Mouse (Mus musculus): ENCODE measurements around the gene Zbtb4.

Zbtb4 gene

DNA sequence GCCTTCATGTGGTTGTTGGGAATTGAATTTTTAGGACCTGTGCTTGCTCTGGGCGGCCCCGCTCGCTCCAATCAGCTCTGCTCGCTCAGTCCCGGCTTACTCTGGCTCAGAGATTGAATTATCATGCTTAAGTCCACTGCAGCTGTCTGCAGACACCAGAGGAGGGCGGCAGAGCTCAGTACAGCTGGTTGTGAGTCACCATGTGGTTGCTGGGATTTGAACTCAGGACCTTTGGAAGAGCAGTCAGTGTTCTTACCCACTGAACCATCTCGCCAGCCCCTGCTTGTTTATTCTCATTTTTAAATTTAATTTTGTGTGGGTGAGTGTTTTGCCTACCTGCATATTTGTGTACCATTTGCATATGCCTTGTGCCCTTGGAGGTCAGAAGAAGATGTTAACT, 2.2 kb upstream of the Zbtb4 start:
- in situ Hi-C loops (cut with MboI; ENCODE audit: low sequenced_read_pairs), result no loop called here

DNA sequence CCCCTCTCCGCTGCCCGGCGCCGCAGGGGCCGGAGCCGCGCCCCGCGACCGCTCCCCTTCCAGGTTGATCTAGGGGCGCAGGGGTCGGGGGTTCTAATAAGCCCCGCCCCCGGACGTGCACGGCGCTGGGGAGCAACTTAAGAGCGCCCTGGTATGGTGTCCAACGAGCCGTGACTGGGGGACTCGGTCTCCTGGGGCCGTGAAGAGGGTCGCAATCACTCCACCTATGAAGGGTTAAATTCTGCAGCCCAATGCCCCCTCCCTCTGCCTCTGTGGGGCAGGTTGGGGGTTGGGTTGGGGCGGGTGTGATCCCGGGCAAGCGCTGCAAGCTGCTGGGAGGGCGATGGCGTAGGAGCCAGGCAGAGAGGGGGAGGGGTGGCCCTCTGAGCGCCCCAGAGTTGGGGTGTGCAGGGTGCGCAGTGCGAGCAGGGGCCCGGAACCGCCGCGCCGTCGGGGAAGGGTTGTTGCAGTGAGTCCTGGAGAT, 456 bp downstream of the Zbtb4 start:
- in situ Hi-C loops (cut with MboI; ENCODE audit: low sequenced_read_pairs), result no loop called here

DNA sequence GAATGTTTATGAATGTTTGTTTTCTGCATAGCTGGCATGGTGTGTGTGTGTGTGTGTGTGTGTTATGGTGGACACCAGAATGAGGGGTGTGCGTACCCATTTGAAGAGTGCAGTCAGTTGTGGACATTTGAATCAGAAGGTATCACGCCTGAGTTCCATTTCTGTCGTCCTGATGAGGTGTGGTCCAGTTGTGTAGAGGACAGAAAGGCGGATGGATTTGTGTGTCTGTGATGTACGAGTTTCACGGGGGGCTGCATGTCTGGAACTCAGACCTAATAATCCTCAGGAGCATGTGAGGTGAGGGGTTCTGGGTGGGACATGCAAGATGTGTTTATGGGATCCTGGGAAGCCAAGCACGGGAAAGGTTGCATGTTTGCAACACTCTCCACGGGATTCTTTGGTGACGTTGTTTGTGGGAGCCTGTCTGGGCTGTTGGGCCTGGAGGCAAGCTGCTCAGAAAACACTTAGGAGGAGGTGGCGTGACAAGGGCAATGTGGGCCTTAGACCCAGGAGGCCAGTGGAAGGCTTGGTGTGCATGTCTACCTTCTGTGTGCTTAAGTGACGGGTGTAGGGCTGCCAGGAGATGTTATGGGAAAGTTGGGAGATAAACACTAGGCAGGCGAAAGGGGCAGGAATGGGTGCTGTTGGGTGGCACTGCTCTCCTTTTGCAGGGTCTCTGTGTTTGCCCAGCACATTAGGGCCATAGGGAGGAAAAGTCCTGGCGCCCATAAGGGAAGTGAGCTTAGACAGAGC, 1.3 kb downstream of the Zbtb4 start:
- in situ Hi-C loops (cut with MboI; ENCODE audit: low sequenced_read_pairs), result no loop called here

DNA sequence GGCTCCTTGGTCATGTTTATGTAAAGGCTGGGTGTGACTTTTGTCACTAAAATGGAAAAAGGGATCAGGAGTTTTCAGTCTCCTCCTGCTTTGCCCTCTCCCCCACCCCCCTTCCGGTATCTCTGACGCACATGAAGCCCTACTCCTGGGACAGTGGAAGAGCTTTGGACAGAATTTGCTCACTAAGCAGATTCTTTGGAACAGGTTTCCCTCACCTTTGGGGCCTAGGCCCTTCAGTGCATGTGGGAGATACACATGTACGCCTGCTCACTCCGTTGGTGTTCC, 1.9 kb downstream of the Zbtb4 start:
- in situ Hi-C loops (cut with MboI; ENCODE audit: low sequenced_read_pairs), result no loop called here

DNA sequence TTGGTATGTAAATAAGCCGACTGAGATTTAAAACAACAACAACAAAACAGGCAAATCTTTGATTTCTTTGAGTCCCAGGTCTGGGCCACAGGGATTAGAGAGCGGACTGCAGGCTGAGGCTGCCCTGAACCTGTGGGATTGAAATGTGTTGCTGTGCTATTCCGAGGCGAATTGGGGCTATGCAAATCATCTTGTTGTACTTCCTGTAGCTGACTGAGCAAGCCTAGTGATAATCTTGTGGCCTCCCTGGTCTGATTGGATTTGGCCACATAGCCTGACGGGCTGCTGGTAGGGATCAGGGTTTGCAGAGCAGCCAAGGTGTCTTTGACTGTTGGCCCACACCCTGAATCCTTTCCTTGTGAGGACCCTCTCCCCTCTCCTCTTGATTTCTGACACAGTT, 9.2 kb downstream of the Zbtb4 start:
- in situ Hi-C loops (cut with MboI; ENCODE audit: low sequenced_read_pairs), result no loop called here

DNA sequence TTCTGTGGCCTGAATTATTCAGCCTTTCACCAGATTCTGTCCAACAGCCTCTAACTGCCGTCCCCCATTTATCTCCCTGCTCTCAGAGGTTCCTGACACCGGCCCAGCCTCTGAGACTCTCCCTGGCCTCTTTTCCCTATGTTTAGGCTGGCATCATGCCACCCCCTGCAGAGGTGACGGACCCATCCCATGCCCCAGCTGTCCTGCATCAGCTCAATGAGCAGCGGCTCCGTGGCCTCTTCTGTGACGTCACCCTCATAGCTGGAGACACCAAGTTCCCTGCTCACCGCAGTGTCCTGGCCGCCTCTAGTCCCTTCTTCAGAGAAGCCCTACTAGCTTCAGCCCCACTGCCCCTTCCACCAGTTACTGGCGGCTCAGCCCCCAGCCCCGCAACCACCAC, 10.0 kb downstream of the Zbtb4 start:
- in situ Hi-C loops (cut with MboI; ENCODE audit: low sequenced_read_pairs), result no loop called here

DNA sequence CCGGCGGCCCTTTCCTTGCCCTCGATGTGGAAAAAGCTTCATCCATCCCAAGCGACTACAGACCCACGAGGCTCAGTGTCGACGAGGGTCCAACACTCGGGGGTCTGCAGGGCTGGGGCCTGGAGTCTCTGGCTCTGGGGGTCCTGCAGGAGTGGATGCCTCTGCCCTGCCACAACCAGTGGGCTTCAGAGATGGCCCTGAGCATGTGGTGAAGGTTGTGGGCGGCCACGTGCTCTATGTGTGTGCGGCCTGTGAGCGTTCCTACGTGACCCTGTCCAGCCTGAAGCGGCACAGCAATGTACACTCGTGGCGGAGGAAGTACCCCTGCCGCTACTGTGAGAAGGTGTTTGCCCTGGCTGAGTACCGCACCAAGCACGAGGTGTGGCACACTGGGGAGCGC, 10.8 kb downstream of the Zbtb4 start:
- in situ Hi-C loops (cut with MboI; ENCODE audit: low sequenced_read_pairs), result no loop called here

DNA sequence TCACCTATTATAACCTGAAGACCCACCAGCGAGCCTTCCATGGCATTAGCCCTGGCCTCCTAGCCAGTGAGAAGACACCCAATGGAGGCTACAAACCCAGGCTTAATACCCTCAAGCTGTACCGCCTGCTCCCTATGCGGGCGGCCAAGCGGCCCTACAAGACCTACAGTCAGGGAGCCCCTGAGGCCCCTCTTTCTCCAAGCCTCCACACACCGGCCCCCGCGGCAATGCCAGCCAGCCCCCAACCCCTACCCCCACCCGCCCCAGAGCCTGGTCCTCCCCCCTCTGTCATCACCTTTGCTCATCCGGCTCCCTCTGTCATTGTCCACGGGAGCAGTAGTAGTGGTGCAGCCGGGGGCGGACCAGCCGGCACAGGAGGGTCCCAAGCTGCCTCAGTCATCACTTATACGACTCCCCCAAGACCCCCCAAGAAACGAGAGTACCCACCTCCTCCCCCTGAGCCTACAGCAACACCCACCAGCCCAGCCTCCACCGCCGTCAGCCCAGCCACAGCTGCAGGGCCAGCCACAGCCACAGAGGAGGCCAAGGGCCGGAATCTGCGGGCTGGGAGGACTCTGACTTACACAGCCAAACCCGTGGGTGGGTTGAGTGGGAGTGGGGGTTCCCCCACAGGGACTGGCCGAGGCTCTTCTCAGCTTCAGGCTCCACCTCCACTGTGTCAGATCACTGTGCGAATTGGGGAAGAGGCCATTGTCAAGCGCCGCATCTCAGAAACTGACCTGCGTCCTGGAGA, 12.0 kb downstream of the Zbtb4 start:
- in situ Hi-C loops (cut with MboI; ENCODE audit: low sequenced_read_pairs), result no loop called here

DNA sequence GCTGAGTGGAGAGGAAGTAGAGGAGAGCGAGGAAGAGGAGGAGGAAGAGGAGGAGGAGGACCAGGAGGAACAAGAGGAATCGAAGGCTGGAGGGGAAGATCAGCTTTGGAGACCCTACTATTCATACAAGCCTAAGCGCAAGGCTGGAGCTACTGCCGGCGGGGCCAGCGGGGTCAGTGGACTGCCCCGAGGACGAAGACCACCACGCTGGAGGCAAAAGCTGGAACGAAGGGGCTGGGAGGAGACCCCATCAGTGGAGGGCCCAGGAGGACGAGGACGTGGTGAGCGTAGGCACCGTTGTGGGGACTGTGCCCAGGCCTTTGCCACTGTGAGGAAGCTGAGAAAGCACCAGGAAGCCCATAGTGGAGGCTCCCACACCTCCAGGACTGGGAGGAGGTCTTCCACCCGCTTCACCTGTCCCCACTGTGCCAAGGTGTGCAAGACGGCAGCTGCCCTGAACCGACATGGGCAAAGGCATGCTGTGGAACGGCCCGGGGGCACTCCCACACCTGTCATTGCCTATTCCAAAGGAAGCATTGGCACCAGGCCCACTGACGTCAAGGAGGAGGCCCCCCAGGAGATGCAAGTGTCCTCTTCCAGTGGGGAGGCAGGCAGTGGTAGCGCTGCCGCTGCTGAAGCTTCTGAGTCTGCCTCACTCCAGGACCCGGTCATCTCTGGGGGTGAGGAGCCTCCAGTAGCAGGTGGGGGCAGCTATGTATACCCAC, 12.7 kb downstream of the Zbtb4 start:
- in situ Hi-C loops (cut with MboI; ENCODE audit: low sequenced_read_pairs), result no loop called here

DNA sequence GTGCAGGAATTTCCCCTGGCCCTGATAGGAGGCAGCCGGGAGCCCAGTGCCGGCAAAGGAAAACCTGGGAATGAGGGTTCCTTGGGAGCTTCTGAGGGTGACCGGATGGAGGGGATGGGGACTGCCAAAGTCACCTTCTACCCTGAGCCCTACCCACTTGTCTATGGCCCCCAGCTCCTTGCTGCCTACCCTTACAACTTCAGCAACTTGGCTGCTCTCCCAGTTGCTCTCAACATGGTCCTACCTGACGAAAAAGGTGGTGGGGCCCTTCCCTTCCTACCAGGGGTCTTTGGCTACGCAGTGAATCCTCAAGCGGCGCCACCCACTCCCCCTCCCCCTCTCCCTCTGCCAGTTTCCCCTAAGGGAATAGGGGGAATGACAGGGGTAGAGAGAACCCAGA, 13.3 kb downstream of the Zbtb4 start:
- in situ Hi-C loops (cut with MboI; ENCODE audit: low sequenced_read_pairs), result no loop called here

DNA sequence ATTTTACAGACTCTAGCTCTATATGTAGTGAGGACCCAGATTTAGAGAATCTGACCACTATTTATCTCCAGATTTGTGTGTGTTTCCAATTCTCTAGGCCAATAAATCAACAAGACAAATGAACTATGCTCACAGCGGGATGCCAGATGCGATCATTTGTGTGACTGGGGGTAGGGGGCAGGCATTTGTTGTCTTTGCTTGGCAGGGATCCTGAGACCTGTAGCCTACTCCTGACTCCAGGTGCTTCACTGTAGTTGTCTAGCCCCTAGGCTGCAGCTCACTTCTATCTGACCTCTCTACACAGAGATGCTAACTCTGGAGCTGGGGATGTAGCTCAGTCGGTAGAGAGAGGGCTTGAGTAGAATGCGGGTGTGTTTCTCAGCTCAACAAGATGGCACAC, 16.1 kb downstream of the Zbtb4 start:
- in situ Hi-C loops (cut with MboI; ENCODE audit: low sequenced_read_pairs), result no loop called here

DNA sequence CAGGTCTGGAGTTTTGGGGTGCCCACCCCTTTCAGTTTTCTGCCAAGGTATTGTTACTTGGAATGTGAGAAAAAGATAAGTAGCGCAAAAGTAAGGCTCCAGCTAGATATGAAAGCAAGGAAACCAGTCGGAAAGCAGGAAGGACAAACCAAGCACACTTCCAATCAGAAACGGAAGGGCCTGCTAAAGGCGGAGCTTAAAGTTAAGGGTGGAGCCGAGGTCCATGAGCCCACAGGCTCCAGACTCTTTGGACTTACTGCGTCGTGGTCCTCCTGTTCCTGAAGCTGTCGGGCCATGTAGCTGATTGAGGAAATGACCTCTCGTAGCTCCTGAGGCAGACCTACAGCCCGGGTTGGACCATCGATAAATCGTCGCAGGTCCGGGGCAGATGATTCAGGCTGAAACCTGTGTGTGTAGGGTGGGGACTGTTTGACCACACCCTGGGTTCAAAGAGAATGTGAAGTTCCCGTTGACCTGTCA, 19.1 kb downstream of the Zbtb4 start:
- in situ Hi-C loops (cut with MboI; ENCODE audit: low sequenced_read_pairs), result no loop called here

DNA sequence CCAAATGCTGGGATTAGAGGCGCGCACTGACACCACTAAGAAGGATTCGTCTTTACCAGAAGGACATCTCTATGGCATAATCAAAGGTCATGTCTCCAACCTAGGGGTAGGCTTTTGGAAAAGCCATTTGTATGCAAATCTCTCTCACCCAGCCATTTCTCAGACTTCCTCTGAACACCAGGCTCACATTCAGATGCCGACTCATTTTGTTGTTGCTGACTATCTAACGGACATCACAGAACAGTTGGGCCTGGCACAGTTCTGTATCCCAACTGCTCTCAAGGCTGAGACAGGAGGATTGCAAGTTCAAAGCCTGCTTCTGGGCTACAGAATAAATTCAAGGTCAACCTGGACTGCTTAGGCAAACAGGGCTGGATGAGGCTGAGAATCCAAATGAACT, 21.6 kb downstream of the Zbtb4 start:
- in situ Hi-C loops (cut with MboI; ENCODE audit: low sequenced_read_pairs), result no loop called here

DNA sequence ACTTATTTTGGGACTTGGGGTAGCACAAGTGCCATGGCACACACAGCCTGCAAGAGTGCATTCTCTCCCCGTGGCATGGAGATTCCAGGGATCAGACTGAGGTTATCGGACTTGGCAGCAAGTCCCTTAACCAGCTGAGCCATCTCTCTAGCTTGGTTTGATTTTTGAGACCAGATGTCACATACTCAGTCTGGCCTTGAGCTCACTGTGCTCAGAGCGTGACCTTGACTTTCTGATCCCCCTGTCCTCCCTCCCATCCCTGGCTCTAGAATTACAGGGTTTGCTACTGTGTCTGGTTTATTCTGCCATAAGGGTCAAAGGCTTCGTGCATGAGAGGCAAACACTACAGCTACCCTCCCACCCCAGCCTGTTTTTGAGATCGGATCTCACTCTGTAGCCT, 23.7 kb downstream of the Zbtb4 start:
- in situ Hi-C loops (cut with MboI; ENCODE audit: low sequenced_read_pairs), result no loop called here

DNA sequence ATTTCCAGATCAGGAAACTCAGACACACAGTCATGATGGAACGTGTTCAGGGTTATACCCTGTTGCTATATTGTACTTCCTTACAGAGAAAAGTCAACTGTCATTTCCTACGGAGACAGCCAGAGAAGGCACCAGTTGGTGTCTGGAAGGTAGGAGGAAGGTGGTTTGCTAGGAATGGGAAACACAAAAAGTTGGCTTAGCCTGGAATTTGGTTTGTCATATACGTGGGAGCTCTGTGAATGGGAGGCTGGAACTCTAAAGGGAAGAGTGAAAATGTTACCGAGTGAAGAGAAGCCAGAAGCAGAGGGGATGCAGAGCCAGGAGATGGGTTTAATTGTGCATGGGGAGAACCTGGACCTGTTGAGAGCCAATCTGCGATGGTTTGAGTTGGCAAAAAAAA, 25.7 kb downstream of the Zbtb4 start:
- in situ Hi-C loops (cut with MboI; ENCODE audit: low sequenced_read_pairs), result no loop called here

DNA sequence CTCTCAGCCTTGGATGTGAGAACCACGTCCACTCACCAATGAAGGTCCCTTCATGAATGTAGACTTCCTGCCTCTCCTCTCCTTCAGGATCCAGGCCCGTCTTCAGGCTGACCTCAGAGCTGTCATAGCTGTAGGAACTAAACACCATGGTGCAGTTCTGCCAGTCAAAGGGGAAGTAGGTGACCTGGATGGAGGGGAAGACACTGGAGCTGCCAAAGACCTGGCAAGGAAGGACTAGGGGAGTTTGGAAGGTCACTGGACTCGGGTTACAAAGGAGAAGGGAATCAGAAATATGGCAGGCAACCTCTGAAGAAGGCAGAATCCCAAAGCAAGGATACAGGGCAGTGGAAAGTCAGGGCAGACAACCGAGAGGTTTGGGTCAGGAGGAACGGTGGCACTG, 27.7 kb downstream of the Zbtb4 start:
- in situ Hi-C loops (cut with MboI; ENCODE audit: low sequenced_read_pairs), result no loop called here

DNA sequence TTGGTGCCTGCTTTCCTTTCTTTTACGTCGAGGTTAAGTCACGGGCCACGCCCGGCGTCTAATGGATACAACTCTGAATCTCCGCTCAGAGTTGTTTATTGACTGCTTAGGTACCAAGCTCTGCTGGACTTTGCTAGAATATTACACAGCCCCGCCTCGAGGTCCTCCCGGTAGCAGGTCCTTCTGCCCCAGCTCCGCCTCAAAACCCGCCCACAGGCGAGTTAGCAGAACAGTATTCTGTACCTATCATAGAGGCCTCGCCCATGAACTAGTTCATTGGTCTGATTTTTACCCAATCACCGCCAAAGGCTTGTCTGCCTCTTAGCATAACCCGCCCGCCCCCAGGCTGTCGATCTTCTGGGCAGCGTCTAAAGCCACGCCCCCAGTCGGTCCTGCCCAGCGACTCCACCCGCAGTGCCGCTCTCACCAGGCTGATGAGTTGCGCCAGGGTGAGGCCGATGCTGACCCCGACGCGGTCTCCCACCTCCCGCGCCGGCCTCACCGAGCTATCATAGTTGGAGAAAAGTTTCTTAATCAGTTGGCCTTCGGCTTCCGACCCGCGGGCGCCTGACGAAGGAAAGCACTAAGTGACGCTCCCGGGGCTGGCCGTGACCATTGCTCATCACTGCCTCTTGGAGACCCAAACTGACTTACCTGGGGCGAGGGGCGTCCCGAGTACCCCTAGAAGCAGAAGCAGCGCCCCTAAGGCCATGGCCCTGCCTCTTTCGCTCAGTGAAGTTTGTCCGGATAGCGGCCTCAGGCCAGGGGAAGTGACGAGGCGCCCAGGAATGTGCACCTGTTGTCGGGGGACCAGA, 29.7 kb downstream of the Zbtb4 start, which contains the start of gene Chrnb1:
Gene Chrnb1, minus strand, starts transcription at position 776 of the 815 bp plus-strand sequence.
- in situ Hi-C loops (cut with MboI; ENCODE audit: low sequenced_read_pairs), result no loop called here

DNA sequence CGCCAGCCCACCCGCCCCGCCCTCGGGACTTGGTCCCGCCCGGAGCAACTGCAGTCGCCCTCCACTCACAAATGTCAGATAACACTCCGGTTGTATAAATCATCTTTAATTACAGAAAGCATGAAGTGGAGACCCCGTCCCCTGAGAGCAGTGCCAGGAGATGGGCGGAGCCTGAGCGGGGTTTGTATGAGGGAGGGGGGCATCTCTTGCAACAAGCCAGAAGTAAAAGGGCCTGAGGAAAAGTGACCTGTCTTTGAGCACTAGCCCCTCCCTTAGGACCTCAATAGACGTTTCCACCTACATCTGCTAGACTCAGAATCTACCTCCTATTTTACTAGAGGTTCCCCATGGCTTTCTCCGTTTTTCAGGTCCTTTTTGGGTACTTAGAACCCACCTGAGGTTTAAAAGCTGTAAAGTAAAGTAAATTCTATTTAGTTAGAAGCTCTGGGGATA, 30.3 kb downstream of the Zbtb4 start:
- in situ Hi-C loops (cut with MboI; ENCODE audit: low sequenced_read_pairs), result no loop called here

DNA sequence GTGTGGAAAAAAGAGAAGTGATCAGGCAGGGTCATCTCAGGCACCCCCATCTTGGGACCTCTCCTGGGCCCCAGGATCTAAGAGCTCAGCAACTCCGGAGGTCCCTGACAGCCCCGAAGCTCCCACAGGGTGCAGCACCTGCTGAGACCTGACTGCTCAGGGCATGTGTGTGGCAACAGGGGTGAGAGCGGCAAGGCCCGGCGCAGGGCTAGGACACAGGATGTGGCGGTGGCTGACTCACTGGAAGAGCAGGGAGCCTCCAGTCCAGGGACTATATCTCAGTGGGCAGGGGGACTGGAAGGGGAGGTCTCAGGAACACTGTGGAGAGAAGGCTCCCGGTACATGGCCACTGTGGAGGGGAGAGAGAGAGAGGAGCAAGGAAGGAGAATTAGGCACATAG, 32.2 kb downstream of the Zbtb4 start:
- in situ Hi-C loops (cut with MboI; ENCODE audit: low sequenced_read_pairs), result no loop called here

DNA sequence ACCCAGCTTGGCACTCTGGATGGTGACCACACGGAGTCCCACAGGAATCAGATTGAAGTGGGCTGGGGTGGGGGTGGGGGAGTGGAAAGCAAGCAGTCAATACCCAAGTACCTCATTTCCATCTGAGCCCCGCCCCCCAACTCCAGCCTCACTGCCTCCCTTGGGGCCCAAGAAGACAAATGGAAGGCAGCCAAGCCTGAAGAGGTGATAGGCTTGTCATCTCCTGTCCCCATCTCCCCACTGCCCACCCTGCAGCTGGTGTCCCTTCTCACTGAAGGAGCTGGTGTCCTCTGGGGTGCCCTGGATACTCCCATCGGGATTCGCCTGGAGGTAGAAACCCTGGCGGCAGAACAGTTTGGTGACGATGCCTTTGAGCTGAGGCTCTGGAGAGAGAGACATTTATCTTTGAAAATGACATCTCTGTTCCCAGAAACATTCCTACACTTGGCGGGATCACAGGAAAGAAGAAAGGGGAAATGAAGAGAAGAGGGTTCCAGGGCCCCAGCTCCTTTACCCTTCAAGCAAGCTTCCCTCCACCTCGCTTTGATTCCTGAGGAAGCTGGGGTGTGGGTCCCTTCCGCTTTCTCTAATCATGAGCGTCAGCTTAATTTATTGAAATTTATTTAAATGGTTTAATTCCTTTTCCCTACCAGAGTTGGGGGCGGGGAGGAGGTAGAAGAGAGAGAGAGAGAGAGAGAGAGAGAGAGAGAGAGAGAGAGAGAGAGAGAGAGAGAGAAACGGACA, 33.9 kb downstream of the Zbtb4 start:
- in situ Hi-C loops (cut with MboI; ENCODE audit: low sequenced_read_pairs), result no loop called here

Measured in CH12F3 (cell line).